Mouse (Mus musculus): ENCODE measurements around the gene P3h3. TPM values are rescaled to one million over a fixed set of nuclear protein-coding genes. Genes with fewer than 3 reads are reported as not detected.
"Not testable (repeated sequence)": the region's sequence is repeated elsewhere in the genome, so short reads cannot be mapped to it uniquely, and the experiment has no call there.

The P3h3 gene
- polyA plus RNA-seq, 1 experiment: not detected

DNA sequence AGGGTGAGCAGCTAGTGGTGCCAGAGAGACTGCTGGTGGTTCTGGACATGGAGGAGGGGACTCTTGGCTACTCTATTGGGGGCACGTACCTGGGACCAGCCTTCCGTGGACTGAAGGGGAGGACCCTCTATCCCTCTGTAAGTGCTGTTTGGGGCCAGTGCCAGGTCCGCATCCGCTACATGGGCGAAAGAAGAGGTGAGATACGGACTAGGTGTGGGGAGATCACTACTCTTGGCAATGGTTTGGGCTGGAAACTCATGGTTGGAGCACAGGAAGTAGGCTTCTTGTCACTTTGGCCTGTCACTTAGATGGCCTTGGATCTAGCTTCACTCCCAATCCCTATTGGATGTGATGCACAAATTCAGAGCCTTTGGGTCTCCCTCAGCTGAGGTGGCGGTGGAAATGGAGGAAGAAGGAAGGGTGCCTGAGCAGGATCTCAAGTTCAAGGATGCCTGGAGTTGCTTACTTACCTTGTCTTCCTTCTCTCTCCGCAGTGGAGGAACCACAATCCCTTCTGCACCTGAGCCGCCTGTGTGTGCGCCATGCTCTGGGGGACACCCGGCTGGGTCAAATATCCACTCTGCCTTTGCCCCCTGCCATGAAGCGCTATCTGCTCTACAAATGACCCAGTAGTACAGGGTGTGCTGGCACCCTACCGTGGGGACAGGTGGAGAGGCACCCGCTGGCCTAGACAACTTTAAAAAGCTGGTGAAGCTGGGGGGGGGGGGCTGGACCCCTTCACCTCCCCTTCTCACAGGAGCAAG is 47.6 kb downstream of the P3h3 start:
- no peaks in the 10 kb centered on the region for H3K9me3 ChIP-seq (ENCODE audit: control insufficient read depth, low read length)
- H3K36me3 ChIP-seq (ENCODE audit: control insufficient read depth): peaks cover 35% of the 10 kb centered on the region
- TF ChIP-seq GATA1 (IDR thresholded peaks at IDR 0.05; ENCODE audit: low read length): no peak
- no peak for TF ChIP-seq TAL1 (IDR thresholded peaks at IDR 0.05; ENCODE audit: low read length)
- H3K27me3 ChIP-seq (ENCODE audit: control insufficient read depth): no peaks in the 10 kb centered on the region
- H3K4me3 ChIP-seq (replicated peaks): peak overlapping the region; percentile 72
- H3K4me1 ChIP-seq (ENCODE audit: control insufficient read depth): peaks cover 85% of the 10 kb centered on the region

- Histone ChIP-seq H3K36me3 (ENCODE audit: control insufficient read depth) (peaks cover 33% of the 10 kb centered on the region), H3K4me3 (replicated peaks) (peak overlapping the region; percentile 72), H3K9me3 (ENCODE audit: control insufficient read depth, low read length) (no peaks in the 10 kb centered on the region), H3K4me1 (ENCODE audit: control insufficient read depth) (peaks cover 79% of the 10 kb centered on the region), H3K27me3 (ENCODE audit: control insufficient read depth) (no peaks in the 10 kb centered on the region)
- TF ChIP-seq GATA1 (IDR thresholded peaks at IDR 0.05; ENCODE audit: low read length) (no peak), TAL1 (IDR thresholded peaks at IDR 0.05; ENCODE audit: low read length) (no peak)
Measured at GRCm38 (mm10) chr6:124809052-124809774, 48.3 kb downstream of the P3h3 start.

DNA sequence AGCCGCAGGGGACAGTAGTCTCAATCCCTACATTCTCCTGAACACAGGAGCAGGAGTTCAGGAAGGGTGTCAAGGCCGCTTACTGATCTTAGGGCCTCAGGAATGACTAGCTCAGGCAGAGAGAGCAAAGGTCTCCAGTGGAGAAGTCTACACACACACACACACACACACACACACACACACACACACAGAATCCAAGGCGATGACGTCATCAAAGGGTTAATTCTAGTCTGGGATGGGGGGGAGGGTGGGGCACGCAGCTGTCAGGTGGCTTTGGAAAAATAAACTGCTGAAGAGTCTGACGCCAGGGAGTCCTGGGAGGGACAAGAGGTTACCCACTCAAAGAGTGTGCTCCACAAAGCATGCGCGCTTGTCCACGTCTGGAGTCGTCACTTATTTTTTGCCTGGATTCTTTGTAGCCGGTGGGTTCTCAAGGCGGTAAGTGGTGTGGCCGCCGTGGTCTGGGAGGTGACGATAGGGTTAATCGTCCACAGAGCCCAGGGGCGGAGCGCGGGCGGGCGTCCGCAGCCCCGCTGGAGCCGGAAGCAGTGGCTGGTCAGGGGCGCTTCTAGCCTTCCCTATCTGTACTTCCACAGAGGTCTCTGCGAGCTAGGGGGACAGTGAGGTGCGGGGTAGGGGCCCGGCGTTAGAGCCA is 49.1 kb downstream of the P3h3 start, which contains the start of gene Spsb2:
Gene Spsb2 (plus strand): TSS at position 304 of the 655 bp plus-strand sequence.
- peaks cover 73% of the 10 kb centered on the region for H3K4me1 ChIP-seq (ENCODE audit: control insufficient read depth)
- H3K4me3 ChIP-seq (replicated peaks): peak within 1 kb of the TSS; percentile 72
- no peaks in the 10 kb centered on the region for H3K27me3 ChIP-seq (ENCODE audit: control insufficient read depth)
- peaks cover 33% of the 10 kb centered on the region for H3K36me3 ChIP-seq (ENCODE audit: control insufficient read depth)
- TF ChIP-seq GATA1 (IDR thresholded peaks at IDR 0.05; ENCODE audit: low read length) (no peak), TAL1 (IDR thresholded peaks at IDR 0.05; ENCODE audit: low read length) (no peak)
- H3K9me3 ChIP-seq (ENCODE audit: control insufficient read depth, low read length): no peaks in the 10 kb centered on the region

- Histone ChIP-seq H3K4me3 (replicated peaks) (peak overlapping the region; percentile 72), H3K36me3 (ENCODE audit: control insufficient read depth) (peaks cover 33% of the 10 kb centered on the region), H3K4me1 (ENCODE audit: control insufficient read depth) (peaks cover 67% of the 10 kb centered on the region), H3K9me3 (ENCODE audit: control insufficient read depth, low read length) (no peaks in the 10 kb centered on the region), H3K27me3 (ENCODE audit: control insufficient read depth) (no peaks in the 10 kb centered on the region; the same call in 1 of the 2 replicates)
- TF ChIP-seq GATA1 (IDR thresholded peaks at IDR 0.05; ENCODE audit: low read length) (no peak), TAL1 (IDR thresholded peaks at IDR 0.05; ENCODE audit: low read length) (no peak)
Measured at GRCm38 (mm10) chr6:124807986-124808357, 49.6 kb downstream of the P3h3 start.

DNA sequence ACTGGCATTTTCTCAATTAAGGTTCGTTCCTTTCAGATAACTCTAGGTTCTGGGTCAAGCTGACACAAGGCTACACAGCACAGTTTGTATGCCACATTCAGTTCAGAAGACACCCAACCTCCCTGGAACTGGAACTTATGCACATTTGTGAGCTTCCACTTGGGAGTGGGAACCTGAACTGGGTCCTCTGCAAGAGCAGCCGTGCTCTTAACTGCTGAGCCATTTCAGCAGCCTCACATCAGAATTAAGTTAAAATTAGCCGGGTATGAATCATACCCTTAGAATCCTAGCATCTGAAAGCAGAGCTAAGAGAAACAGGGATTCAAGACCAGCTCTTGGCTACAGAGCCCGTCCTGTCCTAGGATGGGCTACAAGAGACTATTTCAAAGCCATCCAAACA is 50.2 kb downstream of the P3h3 start:
- peaks cover 61% of the 10 kb centered on the region for H3K4me1 ChIP-seq (ENCODE audit: control insufficient read depth)
- no peak for TF ChIP-seq GATA1 (IDR thresholded peaks at IDR 0.05; ENCODE audit: low read length)
- TF ChIP-seq TAL1 (IDR thresholded peaks at IDR 0.05; ENCODE audit: low read length): no peak
- no peak overlapping the region for H3K4me3 ChIP-seq (replicated peaks)
- no peaks in the 10 kb centered on the region; the same call in 1 of the 2 replicates for H3K27me3 ChIP-seq (ENCODE audit: control insufficient read depth)
- peaks cover 28% of the 10 kb centered on the region for H3K36me3 ChIP-seq (ENCODE audit: control insufficient read depth)
- no peaks in the 10 kb centered on the region for H3K9me3 ChIP-seq (ENCODE audit: control insufficient read depth, low read length)

DNA sequence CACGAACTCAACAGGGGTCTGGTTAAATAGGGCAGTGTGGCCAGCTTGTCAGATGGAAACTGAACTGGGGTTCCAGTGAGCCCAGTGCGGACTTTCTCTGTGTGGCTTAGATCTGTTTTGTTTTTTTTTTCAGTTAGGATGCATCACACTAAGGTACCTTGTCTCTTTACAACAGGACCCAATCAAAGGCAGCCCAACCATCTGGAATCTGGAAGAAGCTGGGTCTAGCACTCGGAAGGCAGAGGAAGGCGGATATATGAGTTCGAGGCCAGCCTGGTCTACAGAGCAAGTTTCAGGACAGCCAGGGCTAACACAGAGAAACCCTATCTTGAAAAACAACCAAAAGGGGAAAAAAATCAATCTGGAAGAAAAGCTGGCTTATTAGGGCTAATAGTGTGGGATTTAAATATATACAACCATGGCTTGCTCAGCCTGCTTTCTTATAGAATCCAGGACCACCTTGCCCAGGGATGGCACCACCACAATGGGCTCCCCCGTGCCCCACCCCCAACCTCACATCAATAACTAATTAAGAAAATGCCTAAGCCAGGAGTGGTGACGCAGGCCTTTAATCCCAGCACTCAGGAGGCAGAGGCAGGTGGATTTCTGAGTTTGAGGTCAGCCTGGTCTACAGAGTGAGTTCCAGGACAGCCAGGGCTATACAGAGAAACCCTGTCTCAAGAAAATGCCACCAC is 51.0 kb downstream of the P3h3 start:
- Histone ChIP-seq H3K4me1 (ENCODE audit: control insufficient read depth) (peaks cover 54% of the 10 kb centered on the region), H3K4me3 (replicated peaks) (peak overlapping the region; percentile 64), H3K27me3 (ENCODE audit: control insufficient read depth) (no peaks in the 10 kb centered on the region; the same call in 1 of the 2 replicates), H3K9me3 (ENCODE audit: control insufficient read depth, low read length) (no peaks in the 10 kb centered on the region), H3K36me3 (ENCODE audit: control insufficient read depth) (peaks cover 20% of the 10 kb centered on the region)
- no peak for TF ChIP-seq GATA1 (IDR thresholded peaks at IDR 0.05; ENCODE audit: low read length)
- no peak for TF ChIP-seq TAL1 (IDR thresholded peaks at IDR 0.05; ENCODE audit: low read length)

DNA sequence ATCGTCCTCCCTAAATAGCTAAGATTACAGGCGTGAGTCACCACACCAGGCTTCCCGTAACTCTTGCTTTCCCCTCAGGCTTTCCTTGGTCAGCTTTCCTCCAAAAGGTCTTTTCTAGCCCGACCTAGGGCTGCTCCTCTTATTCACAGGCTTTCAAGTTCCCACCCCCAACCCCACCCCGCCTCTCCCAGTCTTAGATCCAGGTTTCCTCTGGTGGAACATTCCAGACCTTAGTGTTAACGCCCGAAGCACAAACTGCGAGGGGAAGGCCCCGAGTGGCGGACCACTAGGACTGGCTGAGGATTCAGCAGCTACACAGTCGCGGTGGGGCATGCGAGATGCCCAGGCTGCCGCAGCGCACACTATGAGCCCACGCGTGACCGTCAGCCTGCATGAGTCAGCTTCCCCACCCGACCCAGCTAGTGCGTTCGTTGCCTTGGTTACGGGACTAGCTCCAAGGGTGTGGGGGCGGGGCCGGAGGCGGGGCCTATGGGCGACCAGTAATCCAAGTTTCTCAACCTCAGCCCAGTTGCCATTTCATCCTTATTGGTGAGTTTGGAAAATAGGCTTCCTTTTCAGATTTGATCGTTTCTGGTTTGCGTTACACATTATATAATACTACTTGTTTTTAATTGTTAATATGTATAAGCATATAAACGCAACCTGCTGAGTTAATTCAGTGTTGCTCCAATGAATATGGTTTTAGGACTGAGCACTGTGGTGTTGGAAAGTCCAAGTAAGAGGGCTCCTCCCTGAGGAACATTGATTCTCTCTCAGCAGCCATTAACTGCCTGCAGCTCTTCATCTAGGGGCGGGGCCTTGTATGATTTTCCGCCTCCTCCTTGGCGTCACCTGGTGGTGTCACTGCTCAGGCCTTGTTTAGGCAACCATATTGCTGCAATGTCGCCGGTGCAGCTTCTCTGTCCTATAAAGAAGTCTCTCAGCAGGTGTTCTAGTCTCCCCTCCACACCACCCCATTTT is 51.9 kb downstream of the P3h3 start:
- Histone ChIP-seq H3K9me3 (ENCODE audit: control insufficient read depth, low read length) (no peaks in the 10 kb centered on the region), H3K36me3 (ENCODE audit: control insufficient read depth) (peaks cover 10% of the 10 kb centered on the region), H3K4me1 (ENCODE audit: control insufficient read depth) (peaks cover 47% of the 10 kb centered on the region), H3K27me3 (ENCODE audit: control insufficient read depth) (no peaks in the 10 kb centered on the region; the same call in 1 of the 2 replicates), H3K4me3 (replicated peaks) (peak overlapping the region; percentile 64)
- no peak for TF ChIP-seq GATA1 (IDR thresholded peaks at IDR 0.05; ENCODE audit: low read length)
- no peak for TF ChIP-seq TAL1 (IDR thresholded peaks at IDR 0.05; ENCODE audit: low read length)

- H3K36me3 ChIP-seq (ENCODE audit: control insufficient read depth): no peaks in the 10 kb centered on the region
- H3K4me1 ChIP-seq (ENCODE audit: control insufficient read depth): peaks cover 38% of the 10 kb centered on the region
- no peaks in the 10 kb centered on the region for H3K9me3 ChIP-seq (ENCODE audit: control insufficient read depth, low read length)
- no peak for TF ChIP-seq TAL1 (IDR thresholded peaks at IDR 0.05; ENCODE audit: low read length)
- no peak for TF ChIP-seq GATA1 (IDR thresholded peaks at IDR 0.05; ENCODE audit: low read length)
- H3K4me3 ChIP-seq (replicated peaks): no peak overlapping the region
- H3K27me3 ChIP-seq (ENCODE audit: control insufficient read depth): no peaks in the 10 kb centered on the region; the same call in 1 of the 2 replicates
Measured at GRCm38 (mm10) chr6:124804341-124804740, 53.2 kb downstream of the P3h3 start.

DNA sequence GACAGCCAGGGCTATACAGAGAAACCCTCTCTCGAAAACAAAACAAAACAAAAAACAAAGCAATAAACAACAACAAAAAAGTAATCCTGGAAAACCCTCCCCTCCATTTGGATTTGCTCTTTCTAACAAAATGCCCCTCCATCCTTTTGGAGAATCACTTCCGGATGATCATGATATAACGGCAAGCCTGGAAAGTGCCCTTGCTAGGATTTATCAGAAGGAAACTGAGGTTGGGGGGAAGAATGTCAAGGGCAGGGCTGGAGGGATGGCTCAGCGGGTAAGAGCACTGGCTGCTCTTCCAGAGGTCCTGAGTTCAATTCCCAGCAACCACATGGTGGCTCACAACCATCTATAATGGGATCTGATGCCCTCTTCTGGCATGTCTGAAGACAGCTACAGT is 53.9 kb downstream of the P3h3 start:
- H3K36me3 ChIP-seq (ENCODE audit: control insufficient read depth); H3K9me3 ChIP-seq (ENCODE audit: control insufficient read depth, low read length); H3K4me3 ChIP-seq (replicated peaks); H3K27me3 ChIP-seq (ENCODE audit: control insufficient read depth): not testable (repeated sequence)
- H3K4me1 ChIP-seq (ENCODE audit: control insufficient read depth): peaks cover 31% of the 10 kb centered on the region
